In the genomic region with DNA sequence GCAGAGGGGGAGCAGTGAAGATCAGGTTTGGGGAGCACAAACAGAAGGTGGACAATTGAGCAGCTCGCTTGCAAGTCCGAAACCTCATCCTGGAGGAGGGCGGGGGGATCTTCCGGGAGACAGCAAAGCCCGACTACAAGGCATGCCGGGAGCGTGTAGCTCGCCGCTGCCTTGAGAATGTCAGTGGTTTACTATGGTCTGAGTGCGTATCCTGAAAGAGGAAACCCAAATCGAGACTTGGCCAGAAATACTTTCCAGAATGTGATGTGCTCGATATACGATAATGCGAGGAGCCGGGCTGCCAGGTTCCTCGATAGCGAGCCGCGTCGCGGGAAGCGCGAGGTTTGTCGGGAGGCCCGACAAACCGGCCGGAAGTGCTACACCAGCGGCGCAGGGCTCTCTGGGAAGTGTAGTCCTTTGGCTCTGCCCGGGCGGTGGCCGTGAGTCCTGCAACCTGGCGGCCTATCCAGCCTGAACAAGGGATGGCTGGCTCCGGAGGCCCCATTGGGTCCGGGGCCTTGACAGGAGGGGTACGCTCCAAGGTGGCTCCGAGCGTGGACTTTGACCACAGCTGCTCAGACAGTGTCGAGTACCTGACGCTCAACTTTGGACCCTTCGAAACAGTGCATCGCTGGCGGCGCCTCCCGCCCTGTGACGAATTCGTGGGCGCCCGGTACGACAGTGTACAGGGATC, we compare ENCODE assay signal across 8 mouse cellular contexts. TPM values are rescaled to one million over a fixed set of nuclear protein-coding genes. Genes with fewer than 3 reads are reported as not detected.
DNase-seq lines count a peak whose midpoint lies in the region; ATAC-seq lines count a peak whose summit lies in the region.

A gene (plus strand): TSS at position 143 of the 694 bp plus-strand sequence.

- peak within 1 kb of the TSS; percentile 79 for H3K4me3 ChIP-seq in hindbrain, embryonic 13.5 days

- peak within 1 kb of the TSS; percentile 93 for H3K27ac ChIP-seq in hindbrain, embryonic 13.5 days

- no peaks in the 10 kb centered on the region for H3K9me3 ChIP-seq in hindbrain, embryonic 13.5 days

- WGBS in hindbrain, embryonic 13.5 days, result under 1% methylated on average over 50 of the region's 50 CpGs

- peak within 1 kb of the TSS; percentile 84 for H3K4me2 ChIP-seq in hindbrain, embryonic 13.5 days

- 0 out of 2 replicates have a peak, but pooled peaks cover 5% of the 10 kb centered on the region for H3K27me3 ChIP-seq in hindbrain, embryonic 13.5 days

- DNase-seq in NIH3T3 (ENCODE audit: low read depth), result peak; percentile 93
- DNase-seq in cerebellum, postnatal 10 days, result peak; percentile 94
- DNase-seq in frontal cortex, postnatal 14 days (ENCODE audit: low spot score in 2 of 2), result peak; percentile 79 to 86
- DNase-seq in layer of hippocampus, postnatal 25 days (ENCODE audit: extremely low spot score in 1 of 2, low spot score in 1 of 2), result peak; percentile 79 to 90
- DNase-seq in lung, postnatal 25 days (ENCODE audit: low spot score), result peak; percentile 90
- peak; percentile 92 for DNase-seq in retina, embryonic 14.5 days (ENCODE audit: low spot score)
- DNase-seq in thymus, postnatal 4 days, result peak; percentile 90

- peak; percentile 97 for ATAC-seq in hindbrain, embryonic 13.5 days (ENCODE audit: low FRiP score)

- peaks cover 25% of the 10 kb centered on the region for H3K36me3 ChIP-seq in hindbrain, embryonic 13.5 days

- H3K4me1 ChIP-seq in hindbrain, embryonic 13.5 days (replicated peaks), result peaks cover 16% of the 10 kb centered on the region

- H3K9ac ChIP-seq in hindbrain, embryonic 13.5 days, result peak within 1 kb of the TSS; percentile 89

RNA-seq across cellular contexts. Expression of the gene that starts here (rescaled TPM):
- polyA plus RNA-seq in hindbrain, embryonic 13.5 days (2015; fragmentation: Nextera tagmentation; extraction: Ambion mirVana), result 133 TPM in 2 replicates
- total RNA-seq in layer of hippocampus, postnatal 25 days (2021), result 100 to 1,000 TPM; 189 to 193 TPM

Comparison
In these comparisons a context has a peak if more than half of its experiments do, and no peak if none do; other contexts are left out.
1. Peak in every context shown above with its lines: DNase-seq, ATAC-seq, H3K4me3 ChIP-seq and H3K27ac ChIP-seq.